Mouse (Mus musculus): ENCODE data around the gene Scgb1b10. TPM values are rescaled to one million over a fixed set of nuclear protein-coding genes. Genes with fewer than 3 reads are reported as not detected.
"Not testable (repeated sequence)": the region's sequence is repeated elsewhere in the genome, so short reads cannot be mapped to it uniquely, and the experiment has no call there.

Gene Scgb1b10
- total RNA-seq (2021) (not detected), polyA plus RNA-seq (2012; rRNA removed) (not detected in 2 replicates)
- long read RNA-seq, result 0 reads

- H3K79me2 ChIP-seq (replicated peaks; ENCODE audit: control insufficient read depth, insufficient read depth, low read length); H3K4me3 ChIP-seq; H3K9ac ChIP-seq (ENCODE audit: low read depth, low read length); H3K4me1 ChIP-seq (ENCODE audit: control insufficient read depth, insufficient read depth, low read length); DNase-seq; intact Hi-C loops (cut with DNase I); H3K27me3 ChIP-seq (ENCODE audit: control insufficient read depth, insufficient read depth, low read length); H3K27ac ChIP-seq; H3K36me3 ChIP-seq (ENCODE audit: control insufficient read depth, insufficient read depth, low read length): not testable (repeated sequence)
Measured at GRCm38 (mm10) chr7:32100553-32100952, at the start of gene Scgb1b10. Gene Scgb1b10, plus strand, starts transcription at chr7:32100853.

Other genes starting within 250 kb of the Scgb1b10 start
- not detected for gene Scgb2b11, start 110.3 kb downstream of the Scgb1b10 start, total RNA-seq (2021)
- not detected in 2 replicates for gene Scgb2b11, start 110.3 kb downstream of the Scgb1b10 start, polyA plus RNA-seq (2012; rRNA removed)
- not detected for gene Scgb1b11, start 122.0 kb downstream of the Scgb1b10 start, total RNA-seq (2021)
- not detected in 2 replicates for gene Scgb1b11, start 122.0 kb downstream of the Scgb1b10 start, polyA plus RNA-seq (2012; rRNA removed)
- not detected for gene Scgb2b12, start 226.4 kb downstream of the Scgb1b10 start, total RNA-seq (2021)
- gene Scgb2b12, start 226.4 kb downstream of the Scgb1b10 start, polyA plus RNA-seq (2012; rRNA removed), result not detected in 2 replicates
- not detected for gene Scgb1b12, start 233.3 kb downstream of the Scgb1b10 start, total RNA-seq (2021)
- gene Scgb1b12, start 233.3 kb downstream of the Scgb1b10 start, polyA plus RNA-seq (2012; rRNA removed), result not detected in 2 replicates

Measured in heart, adult 2 months (tissue).